Mouse (Mus musculus) kidney, embryonic 16.5 days (tissue): ENCODE data around the gene Cryba4. TPM values are rescaled to one million over a fixed set of nuclear protein-coding genes. Genes with fewer than 3 reads are reported as not detected.

Source experiments
- ATAC-seq: fragments of 200-750 bp; cut with Nextera tagmentation; 2 replicates; pipeline ENCODE4 v1.8.0; 2017; ENCODE audit warnings: moderate TSS enrichment; ENCODE audit not compliant: low FRiP score, low TSS enrichment
- H3K27ac ChIP-seq: fragments of 300-500 bp; sonication (generic); 2 replicates; pipeline ENCODE4 v1.5.1; 2014; ENCODE audit warnings: low read length
- H3K27me3 ChIP-seq: fragments of 300-500 bp; sonication (generic); 2 replicates; pipeline ENCODE4 v1.6.1; 2014; ENCODE audit warnings: low read length, control low read depth, mixed read lengths; ENCODE audit not compliant: insufficient read depth
- H3K36me3 ChIP-seq: fragments of 300-500 bp; sonication (generic); 2 replicates; pipeline ENCODE4 v1.6.1; 2014; ENCODE audit warnings: low read length, control low read depth, mixed read lengths; ENCODE audit not compliant: insufficient read depth
- H3K4me1 ChIP-seq: fragments of 300-500 bp; sonication (generic); 2 replicates; pipeline ENCODE4 v1.6.1; 2014; ENCODE audit warnings: low read length, control low read depth, mixed read lengths; ENCODE audit not compliant: insufficient read depth
- H3K4me2 ChIP-seq: fragments of 300-500 bp; sonication (generic); replicated peaks from 2 replicates; pipeline ENCODE4 v1.6.1; 2014; ENCODE audit warnings: low read depth, low read length
- H3K4me3 ChIP-seq: fragments of 300-500 bp; sonication (generic); 2 replicates; pipeline ENCODE4 v1.5.1; 2014; ENCODE audit warnings: mild to moderate bottlenecking, low read length
- H3K9ac ChIP-seq: fragments of 300-500 bp; sonication (generic); replicated peaks from 2 replicates; pipeline ENCODE4 v1.6.1; 2014; ENCODE audit warnings: low read length
- H3K9me3 ChIP-seq: fragments of 300-500 bp; sonication (generic); 2 replicates; pipeline ENCODE4 v1.6.1; 2016; ENCODE audit warnings: low read length, control low read depth
- WGBS: fragments of 180-500 bp; shearing (Covaris S2); extraction: QIAGEN DNeasy Blood & Tissue Kit; methylation state at CpG from one replicate; pipeline ENCODE4 v1.1.7; 2014; 5-methylcytosine and 5-hydroxymethylcytosine counted together
- polyA plus RNA-seq: library from polyadenylated mRNA; unstranded; fragments of >200 nt; fragmentation: Nextera tagmentation; extraction: Ambion mirVana; gene quantifications from 2 replicates; pipeline ENCODE4 v1.2.1, GENCODE M21; 2015

Cryba4 gene
- polyA plus RNA-seq, 1 experiment from 2014 or later, result 0.81 TPM

DNA sequence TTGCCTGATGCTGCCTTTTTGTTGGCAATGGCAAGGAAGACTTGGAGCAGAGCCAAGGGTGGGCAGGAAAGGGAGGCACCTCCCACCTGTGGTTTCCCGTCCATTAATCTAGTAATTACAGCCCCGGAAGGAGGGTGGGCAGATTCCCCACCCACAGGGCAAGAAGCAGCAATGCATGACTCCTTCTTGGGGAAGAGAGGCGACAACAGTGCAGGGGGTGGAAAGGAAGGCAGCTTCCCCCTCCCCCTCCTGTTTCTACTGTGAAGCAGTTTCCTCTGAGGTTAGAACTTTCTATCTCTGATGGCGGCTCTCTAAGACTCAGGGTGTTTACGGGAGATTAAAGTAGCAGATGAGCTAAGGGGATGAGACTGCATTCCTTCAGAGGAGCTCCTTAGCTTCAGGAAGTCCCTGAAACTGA is 9.9 kb downstream of the Cryba4 start:
- Histone ChIP-seq H3K4me1 (peaks cover 21% of the 10 kb centered on the region), H3K27me3 (peaks cover 9% of the 10 kb centered on the region; the same call in 1 of the 2 replicates), H3K4me2 (no peak overlapping the region), H3K9ac (no peak overlapping the region), H3K36me3 (no peaks in the 10 kb centered on the region), H3K27ac (peak overlapping the region; percentile 17), H3K4me3 (no peak overlapping the region), H3K9me3 (no peaks in the 10 kb centered on the region)
- 35% methylated on average over 5 of the region's 5 CpGs for WGBS
- peak; percentile 66 for ATAC-seq

DNA sequence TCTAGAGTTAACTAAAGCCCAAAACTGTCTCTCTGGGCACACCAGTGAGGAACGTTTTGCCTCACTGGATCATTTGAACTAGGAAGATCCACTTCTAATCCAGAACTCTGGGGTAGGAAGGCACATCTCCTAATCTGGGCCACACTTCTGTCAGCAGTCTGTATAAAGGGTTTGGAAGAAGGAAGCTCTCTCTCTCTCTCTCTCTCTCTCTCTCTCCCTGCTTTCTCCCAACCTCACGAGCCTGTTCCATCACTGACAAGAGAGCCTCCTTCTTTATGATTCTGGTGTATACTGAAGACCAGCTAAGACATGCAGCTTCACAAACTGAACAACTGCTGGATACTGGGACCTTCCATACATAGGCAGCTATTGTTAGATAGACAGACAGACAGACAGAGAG is 10.5 kb downstream of the Cryba4 start:
- Histone ChIP-seq H3K9ac (no peak overlapping the region), H3K36me3 (no peaks in the 10 kb centered on the region), H3K27ac (peak overlapping the region; percentile 16; the same call in 1 of the 2 replicates), H3K27me3 (peaks cover 9% of the 10 kb centered on the region; the same call in 1 of the 2 replicates), H3K4me2 (no peak overlapping the region), H3K4me1 (peaks cover 24% of the 10 kb centered on the region), H3K9me3 (no peaks in the 10 kb centered on the region), H3K4me3 (no peak overlapping the region)
- no peak for ATAC-seq
- 58% methylated on average over 2 of the region's 2 CpGs for WGBS

DNA sequence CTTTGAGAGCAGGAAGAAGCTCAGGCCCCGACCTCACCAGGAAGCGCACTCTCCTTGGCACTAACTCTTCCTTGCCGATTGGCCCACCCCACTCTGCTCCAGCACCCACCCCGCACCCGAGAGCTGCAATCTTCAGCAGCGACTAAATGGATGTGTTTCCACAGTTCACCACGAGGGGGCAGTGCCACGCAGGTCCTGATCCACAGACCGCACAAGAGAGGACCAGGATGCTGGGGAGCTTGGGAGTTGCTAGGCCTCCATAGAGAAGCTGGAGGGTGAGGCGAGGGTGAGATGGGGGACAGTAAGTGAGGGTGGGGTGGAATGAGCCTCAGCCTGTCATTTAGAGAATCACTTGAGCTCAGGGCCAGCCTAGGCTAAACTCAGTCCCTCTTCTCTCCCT is 11.6 kb downstream of the Cryba4 start:
- peaks cover 9% of the 10 kb centered on the region; the same call in 1 of the 2 replicates for H3K27me3 ChIP-seq
- peak; percentile 40 for ATAC-seq
- H3K9ac ChIP-seq, result no peak overlapping the region
- H3K4me3 ChIP-seq, result no peak overlapping the region
- H3K27ac ChIP-seq, result no peak overlapping the region
- no peak overlapping the region for H3K4me2 ChIP-seq
- WGBS, result 1% methylated on average over 10 of the region's 10 CpGs
- no peaks in the 10 kb centered on the region for H3K36me3 ChIP-seq
- peaks cover 24% of the 10 kb centered on the region for H3K4me1 ChIP-seq
- H3K9me3 ChIP-seq, result no peaks in the 10 kb centered on the region

DNA sequence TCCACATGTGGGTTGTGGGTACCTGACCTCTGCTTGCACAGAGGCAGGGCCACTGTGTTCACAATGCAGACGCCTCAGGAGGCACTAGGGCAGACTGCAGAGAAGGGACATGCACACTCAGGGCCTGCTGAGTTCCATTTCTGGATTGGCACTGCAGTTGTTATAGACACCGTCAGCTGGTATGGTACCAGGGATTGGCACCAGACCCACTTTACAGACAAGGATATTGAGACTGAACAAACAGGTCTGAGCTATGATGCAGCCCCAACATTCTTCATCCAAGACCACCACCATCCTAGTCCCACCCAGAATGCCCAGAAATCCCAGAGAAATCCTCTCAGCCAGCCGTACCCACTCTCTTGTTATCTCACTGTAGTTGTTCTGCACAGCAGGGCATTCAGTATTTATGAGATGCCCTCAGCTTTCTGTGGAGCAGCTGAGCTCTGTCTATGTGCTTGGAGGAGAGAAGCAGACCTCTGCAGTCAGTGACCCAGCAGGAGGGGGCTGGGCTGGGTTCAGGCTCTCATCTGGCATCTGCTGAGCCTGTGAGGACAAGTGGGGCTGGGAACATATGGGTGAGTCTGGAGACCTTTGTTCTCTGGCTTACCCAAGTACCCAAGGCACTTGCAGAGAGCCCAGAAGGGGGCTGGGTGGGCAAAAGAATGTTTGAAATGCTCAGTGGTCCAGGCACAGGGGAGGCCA is 13.4 kb downstream of the Cryba4 start:
- H3K27me3 ChIP-seq, result peaks cover 9% of the 10 kb centered on the region; the same call in 1 of the 2 replicates
- no peak overlapping the region for H3K4me2 ChIP-seq
- WGBS, result 70% methylated on average over 3 of the region's 3 CpGs
- H3K9ac ChIP-seq, result no peak overlapping the region
- no peak overlapping the region for H3K4me3 ChIP-seq
- no peak overlapping the region for H3K27ac ChIP-seq
- H3K36me3 ChIP-seq, result no peaks in the 10 kb centered on the region
- no peak for ATAC-seq
- peaks cover 15% of the 10 kb centered on the region for H3K4me1 ChIP-seq
- H3K9me3 ChIP-seq, result no peaks in the 10 kb centered on the region

DNA sequence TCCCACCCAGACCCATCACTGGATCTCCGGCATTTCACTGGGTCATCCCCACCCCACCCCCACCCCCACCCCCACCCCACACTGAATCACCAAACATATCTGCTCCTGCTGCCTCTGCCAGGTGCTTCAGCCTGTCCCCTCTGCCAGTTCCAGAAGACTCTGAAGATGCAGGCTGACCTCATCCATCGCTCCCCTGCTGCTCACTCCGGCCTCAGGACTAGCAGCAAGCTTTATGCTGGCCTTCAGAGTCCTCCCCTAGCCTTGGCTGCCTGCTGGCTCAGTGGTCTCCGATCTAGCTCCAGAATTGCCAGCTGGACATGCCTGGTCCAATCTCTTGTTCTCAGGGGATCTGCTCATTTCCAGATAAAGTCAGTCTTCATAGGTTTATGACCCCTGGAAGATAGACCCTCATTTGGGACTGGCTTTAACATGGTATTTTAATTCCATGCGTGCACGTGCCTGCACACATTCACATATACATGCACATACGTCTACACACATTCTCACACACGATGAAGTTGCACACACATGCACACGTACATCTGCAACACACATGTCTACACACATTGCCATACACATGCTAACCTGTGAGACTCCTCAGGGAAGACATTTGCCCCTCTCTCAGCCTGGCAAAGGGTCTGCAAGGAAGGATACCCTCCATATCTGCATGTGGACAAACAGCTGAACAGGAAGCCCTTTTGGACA is 14.3 kb downstream of the Cryba4 start:
- Histone ChIP-seq H3K27ac (no peak overlapping the region), H3K36me3 (no peaks in the 10 kb centered on the region), H3K27me3 (peaks cover 9% of the 10 kb centered on the region; the same call in 1 of the 2 replicates), H3K9me3 (no peaks in the 10 kb centered on the region), H3K4me1 (peaks cover 15% of the 10 kb centered on the region), H3K4me2 (peak overlapping the region; percentile 28; the same call in 1 of the 2 replicates), H3K4me3 (no peak overlapping the region), H3K9ac (no peak overlapping the region)
- ATAC-seq, result no peak
- 55% methylated on average over 9 of the region's 9 CpGs for WGBS

DNA sequence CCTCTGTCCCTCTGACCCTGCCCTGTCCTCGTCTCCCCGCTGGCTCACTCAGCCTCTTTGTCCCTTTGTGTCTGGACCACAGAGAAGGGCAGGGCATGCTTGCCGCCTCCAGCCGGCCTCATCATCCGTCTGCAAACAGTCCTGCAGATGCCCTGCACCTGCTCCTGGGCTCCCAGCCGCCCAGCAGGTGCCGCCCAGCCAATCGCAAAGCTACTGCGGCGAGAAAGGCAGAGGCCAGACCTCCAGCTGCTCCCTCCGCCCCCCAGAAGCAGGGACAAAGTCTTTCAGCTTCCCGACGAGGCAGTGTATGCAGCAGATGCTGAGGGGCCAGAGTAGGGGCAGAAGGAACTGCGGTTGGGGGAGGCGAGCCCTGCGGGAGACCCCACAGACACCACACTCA is 14.9 kb downstream of the Cryba4 start:
- H3K4me3 ChIP-seq, result no peak overlapping the region
- no peak overlapping the region for H3K27ac ChIP-seq
- H3K4me1 ChIP-seq, result peaks cover 13% of the 10 kb centered on the region
- H3K36me3 ChIP-seq, result no peaks in the 10 kb centered on the region
- 6% methylated on average over 16 of the region's 16 CpGs for WGBS
- H3K27me3 ChIP-seq, result peaks cover 9% of the 10 kb centered on the region; the same call in 1 of the 2 replicates
- no peaks in the 10 kb centered on the region for H3K9me3 ChIP-seq
- H3K4me2 ChIP-seq, result peak overlapping the region; percentile 28; the same call in 1 of the 2 replicates
- peak; percentile 33; the same call in 1 of the 2 replicates for ATAC-seq
- H3K9ac ChIP-seq, result no peak overlapping the region; the same call in 1 of the 2 replicates

DNA sequence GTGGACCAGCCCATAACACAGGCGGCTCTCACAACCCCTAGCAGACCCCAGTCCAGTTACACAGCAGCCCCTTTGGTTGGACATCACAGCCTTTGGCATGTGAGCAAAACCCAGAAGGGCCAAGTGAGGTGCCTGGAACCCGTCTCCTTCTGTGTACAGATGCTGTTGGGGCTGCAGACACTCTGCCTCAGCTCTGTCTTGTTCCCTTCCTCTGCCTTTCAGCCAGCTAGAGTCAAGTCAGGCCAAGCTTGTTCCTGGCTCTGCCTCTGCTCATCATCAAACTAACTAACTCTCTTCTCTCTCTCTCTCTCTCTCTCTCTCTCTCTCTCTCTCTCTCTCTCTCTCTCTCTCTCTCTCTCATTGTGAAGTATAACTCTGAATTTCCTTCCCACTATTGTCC is 15.7 kb downstream of the Cryba4 start:
- Histone ChIP-seq H3K4me2 (no peak overlapping the region), H3K9ac (no peak overlapping the region), H3K9me3 (no peaks in the 10 kb centered on the region), H3K27ac (no peak overlapping the region), H3K4me3 (no peak overlapping the region), H3K27me3 (peaks cover 9% of the 10 kb centered on the region; the same call in 1 of the 2 replicates), H3K36me3 (no peaks in the 10 kb centered on the region), H3K4me1 (peaks cover 6% of the 10 kb centered on the region)
- WGBS, result 73% methylated on average over 2 of the region's 2 CpGs
- no peak for ATAC-seq

DNA sequence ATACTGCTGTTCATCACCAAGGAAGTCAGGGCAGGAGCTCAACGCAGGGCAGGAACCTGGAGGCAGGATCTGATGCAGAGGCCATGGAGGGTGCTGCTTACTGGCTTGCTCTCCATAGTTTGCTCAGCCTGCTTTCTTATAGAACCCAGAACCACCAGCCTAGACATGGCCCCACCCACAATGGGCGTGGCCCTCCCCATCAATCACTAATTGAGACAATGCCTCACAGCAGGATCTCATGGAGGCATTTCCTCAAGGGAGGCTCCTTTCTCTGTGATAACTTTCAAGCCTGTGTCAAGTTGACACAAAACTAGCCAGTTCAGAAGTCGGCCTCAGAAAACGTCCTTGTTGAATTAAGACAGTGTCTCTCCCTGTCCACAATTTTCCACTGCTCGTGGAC is 16.5 kb downstream of the Cryba4 start:
- H3K9ac ChIP-seq, result no peak overlapping the region
- no peaks in the 10 kb centered on the region for H3K36me3 ChIP-seq
- ATAC-seq, result no peak
- no peak overlapping the region for H3K4me3 ChIP-seq
- peaks cover 14% of the 10 kb centered on the region for H3K27me3 ChIP-seq
- H3K27ac ChIP-seq, result no peak overlapping the region
- H3K4me1 ChIP-seq, result peaks cover 6% of the 10 kb centered on the region; the same call in 1 of the 2 replicates
- no peak overlapping the region for H3K4me2 ChIP-seq
- 71% methylated on average over 5 of the region's 5 CpGs for WGBS
- no peaks in the 10 kb centered on the region for H3K9me3 ChIP-seq

DNA sequence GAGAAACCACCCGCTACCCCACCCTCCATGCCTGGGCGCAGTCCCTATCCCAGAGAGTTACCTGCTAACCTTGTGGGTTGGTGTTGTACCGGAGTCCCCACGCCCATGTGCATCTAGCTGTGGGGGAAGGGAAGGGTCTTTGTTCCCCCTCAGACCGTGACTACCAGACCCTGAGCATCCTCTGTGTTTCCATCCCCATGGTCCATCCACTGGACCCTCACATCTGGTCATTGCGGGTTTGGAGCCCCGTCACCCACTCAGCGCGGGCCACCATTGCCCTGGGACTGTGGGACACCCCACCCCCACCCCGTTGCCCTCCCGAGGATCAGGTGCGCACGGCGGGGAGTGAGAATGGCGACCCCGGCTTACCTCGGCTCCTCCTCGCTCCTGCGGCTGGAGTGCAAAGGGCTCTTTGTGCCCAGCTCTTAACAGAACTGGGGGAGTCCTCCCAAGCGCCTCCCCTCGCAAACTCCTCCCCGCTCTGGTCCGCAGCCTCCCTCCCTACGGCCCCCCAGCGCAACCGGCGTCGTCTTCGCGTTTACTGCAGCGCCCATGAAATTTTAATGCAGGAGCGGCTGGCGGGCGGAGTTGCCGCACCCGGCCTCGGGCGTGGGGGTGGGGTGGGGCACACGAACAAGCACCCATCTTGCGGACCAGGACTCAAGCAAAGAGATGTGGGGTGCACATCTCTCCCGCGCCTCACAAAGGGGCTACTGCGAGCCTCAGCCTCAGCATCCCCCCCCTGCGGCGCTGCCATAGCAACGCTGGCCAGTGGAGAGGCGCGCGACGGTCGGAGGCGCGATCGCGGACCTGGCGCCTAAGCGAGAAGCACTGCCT is 23.9 kb downstream of the Cryba4 start:
- peaks cover 19% of the 10 kb centered on the region for H3K4me1 ChIP-seq
- no peak overlapping the region for H3K27ac ChIP-seq
- peak overlapping the region; percentile 66 for H3K4me2 ChIP-seq
- H3K9ac ChIP-seq, result no peak overlapping the region
- peak; percentile 43; the same call in 1 of the 2 replicates for ATAC-seq
- H3K4me3 ChIP-seq, result peak overlapping the region; percentile 42
- H3K9me3 ChIP-seq, result no peaks in the 10 kb centered on the region
- WGBS, result under 1% methylated on average over 56 of the region's 57 CpGs
- H3K27me3 ChIP-seq, result peaks cover 60% of the 10 kb centered on the region
- H3K36me3 ChIP-seq, result no peaks in the 10 kb centered on the region
